Mouse (Mus musculus): ENCODE data around the gene Ptpn1.

Ptpn1 gene

DNA sequence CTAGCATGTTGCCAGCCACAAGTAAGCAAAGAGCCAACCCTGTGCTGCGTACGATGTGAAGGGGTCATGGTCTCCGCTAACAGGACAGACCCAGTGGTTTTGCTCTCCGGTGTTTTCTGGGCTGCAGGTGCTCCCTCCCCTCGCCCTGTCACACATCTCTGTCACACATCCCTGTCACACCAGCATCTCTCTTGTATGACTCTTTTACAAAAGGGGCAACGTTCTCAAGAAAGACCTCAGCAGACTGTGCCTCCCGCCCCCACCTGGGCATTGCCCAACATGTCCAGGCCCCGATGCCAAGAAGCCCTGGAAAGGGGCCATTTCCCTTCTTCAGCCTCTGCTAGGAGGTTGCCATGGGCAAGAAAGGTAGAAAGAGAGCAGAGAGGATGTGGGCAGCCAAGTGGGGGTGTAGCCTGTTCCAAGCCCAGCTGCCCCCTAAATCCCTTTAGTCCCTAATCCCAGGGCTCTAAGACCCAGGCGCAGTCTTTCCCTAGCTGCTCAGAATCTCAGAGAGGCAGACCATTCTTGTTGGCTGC, 10.8 kb upstream of the Ptpn1 start:
- in situ Hi-C loops (cut with MboI, MseI), result no loop called here

GRCm38 (mm10) chr2:167921823-167922222, 10.0 kb upstream of the Ptpn1 start:
- in situ Hi-C loops (cut with MboI, MseI), result no loop called here

DNA sequence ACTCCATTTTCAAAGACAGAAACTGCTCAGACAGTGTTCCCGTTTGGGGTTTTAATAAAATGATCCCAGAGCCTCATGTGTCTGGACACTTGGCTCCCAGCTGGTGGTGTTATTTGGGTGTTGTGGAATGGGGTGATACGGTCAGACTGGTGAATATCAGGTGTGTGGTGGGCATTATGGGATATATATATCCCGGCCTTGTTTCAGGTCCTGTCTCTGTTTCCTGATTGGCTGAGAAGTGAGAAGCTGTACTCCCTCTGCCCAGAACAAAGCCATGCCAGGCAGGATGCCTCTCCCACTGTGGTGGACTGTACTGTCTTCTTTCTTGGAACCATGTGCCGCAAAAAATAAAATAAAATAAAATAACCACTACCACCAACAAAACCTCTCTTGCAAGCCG, 7.8 kb upstream of the Ptpn1 start:
- in situ Hi-C loops (cut with MboI, MseI), result no loop called here

GRCm38 (mm10) chr2:167924803-167925604, 6.9 kb upstream of the Ptpn1 start:
- in situ Hi-C loops (cut with MboI, MseI), result loop anchor here (25.0 kb wide), 1 partner anchor 1938 kb away; the partner anchor contains the start of gene Ncoa3

DNA sequence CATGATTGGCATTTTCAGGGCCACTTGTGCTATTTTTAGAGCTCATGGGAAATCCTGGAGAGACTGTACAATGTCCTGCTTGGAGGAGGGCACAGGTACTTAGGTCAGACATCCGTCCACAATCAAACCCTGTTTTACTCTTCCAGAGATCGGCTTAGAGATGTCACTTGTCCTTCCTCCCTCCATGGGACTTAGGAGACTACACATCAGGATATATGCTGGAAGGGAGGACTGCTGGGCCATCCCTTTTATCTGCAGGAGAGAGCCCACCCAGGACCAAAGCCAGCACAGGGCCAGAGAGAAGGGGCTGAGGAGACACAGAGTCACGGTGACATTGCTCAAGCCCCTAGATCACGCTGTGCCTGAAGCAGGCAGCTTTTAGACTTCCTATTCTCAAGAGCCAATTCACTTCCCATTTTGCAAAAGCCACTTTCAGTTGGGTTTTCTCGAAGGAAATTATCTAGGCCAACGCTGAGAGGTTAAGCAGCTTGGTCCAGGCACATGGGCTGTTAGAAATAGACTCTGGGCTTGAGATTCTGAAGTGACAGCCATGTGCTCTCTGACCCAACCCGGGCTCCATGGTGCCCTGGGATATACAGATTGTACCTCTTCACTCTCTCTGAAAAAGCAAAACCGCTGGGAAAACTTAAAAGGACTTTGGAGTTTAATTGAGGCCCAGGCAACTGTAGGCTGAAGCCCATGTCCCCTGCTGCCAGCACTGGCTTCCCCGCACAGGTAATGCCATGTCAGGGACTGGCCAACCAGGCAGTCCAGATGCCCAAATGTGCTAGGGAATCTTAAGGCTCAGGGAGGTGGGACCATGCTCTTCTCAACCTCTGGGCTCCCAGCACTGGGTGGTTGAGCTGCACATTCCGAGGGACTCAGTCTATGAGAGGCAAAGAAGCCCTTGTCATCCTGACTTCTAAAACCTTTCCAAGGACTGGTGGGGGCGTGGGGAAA, 5.7 kb upstream of the Ptpn1 start:
- in situ Hi-C loops (cut with MboI, MseI), result loop anchor here (25.0 kb wide), 1 partner anchor 1939 kb away; the partner anchor contains the start of gene Ncoa3

- in situ Hi-C loops (cut with MboI, MseI), result loop anchor here (25.0 kb wide), 1 partner anchor 1941 kb away; the partner anchor contains the start of gene Ncoa3
Observed at GRCm38 (mm10) chr2:167928002-167928526, 3.8 kb upstream of the Ptpn1 start.

GRCm38 (mm10) chr2:167928972-167929371, 2.9 kb upstream of the Ptpn1 start:
- in situ Hi-C loops (cut with MboI, MseI), result loop anchor here (25.0 kb wide), 1 partner anchor 1942 kb away; the partner anchor contains the start of gene Ncoa3

DNA sequence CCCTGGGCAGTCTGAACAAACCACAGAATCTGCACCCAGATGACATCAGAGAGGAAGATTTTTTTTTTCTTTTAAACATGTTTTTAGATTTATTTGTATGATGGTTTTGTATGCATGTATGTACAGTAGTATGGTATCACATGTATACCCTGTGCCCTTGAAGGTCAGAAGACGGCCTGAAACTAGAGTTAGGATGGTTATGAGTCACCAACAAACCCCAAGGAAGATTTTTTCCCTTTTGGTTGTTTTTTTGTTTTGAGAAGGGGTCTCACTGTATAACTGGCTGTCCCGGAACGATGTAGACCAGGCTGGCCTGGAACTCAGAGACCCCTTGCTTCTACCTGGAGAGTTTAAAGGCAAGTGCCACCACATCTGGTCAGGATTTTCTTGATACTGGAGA, 882 bp upstream of the Ptpn1 start:
- in situ Hi-C loops (cut with MboI, MseI), result loop anchor here (25.0 kb wide), 1 partner anchor 1944 kb away; the partner anchor contains the start of gene Ncoa3

- in situ Hi-C loops (cut with MboI, MseI), result loop anchor here (25.0 kb wide), 1 partner anchor 1945 kb away; the partner anchor contains the start of gene Ncoa3
Observed at GRCm38 (mm10) chr2:167932727-167933231, 922 bp downstream of the Ptpn1 start.

DNA sequence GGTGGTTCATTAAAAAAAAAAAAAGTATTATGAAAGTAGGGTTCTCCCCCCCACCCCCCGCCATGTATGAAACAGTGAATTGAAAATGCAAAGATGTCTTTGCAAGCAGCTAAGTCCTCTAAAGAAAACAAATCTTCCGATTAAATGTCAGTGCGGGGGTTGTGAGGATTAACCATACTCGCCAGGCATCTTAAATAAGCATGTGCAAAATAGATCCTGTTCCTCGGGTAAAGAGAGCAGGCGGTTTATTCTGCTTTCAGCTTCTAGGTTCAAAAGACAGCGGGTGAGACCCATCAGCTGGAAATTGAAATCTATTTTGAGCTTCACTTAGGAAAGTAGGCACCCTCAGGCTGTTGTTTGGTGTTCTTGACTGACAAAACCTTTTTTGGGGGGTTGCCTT, 1.5 kb downstream of the Ptpn1 start:
- in situ Hi-C loops (cut with MboI, MseI), result loop anchor here (25.0 kb wide), 1 partner anchor 1946 kb away; the partner anchor contains the start of gene Ncoa3

- in situ Hi-C loops (cut with MboI, MseI), result loop anchor here (25.0 kb wide), 1 partner anchor 1949 kb away; the partner anchor contains the start of gene Ncoa3
Observed at GRCm38 (mm10) chr2:167935956-167936355, 4.1 kb downstream of the Ptpn1 start.

DNA sequence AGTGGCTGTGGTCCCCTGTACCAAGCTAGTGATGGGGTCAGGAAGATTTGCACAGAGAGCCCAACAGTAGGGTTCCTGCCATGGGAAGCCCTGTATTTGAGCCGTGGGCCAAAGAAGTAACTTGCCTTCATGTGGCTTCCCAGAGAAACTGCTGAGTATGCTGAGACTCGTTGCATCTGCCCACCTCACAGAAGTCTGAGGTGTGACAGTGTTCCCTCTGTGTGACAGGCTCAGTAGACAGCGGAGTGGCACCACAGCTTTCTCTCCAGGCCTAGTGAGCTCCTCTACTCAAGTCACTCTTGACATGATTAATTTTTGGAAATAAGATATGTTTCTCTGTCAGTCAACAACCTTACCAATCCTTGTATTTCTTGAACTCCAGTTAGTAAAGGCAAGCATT, 6.9 kb downstream of the Ptpn1 start:
- in situ Hi-C loops (cut with MboI, MseI), result loop anchor here (25.0 kb wide), 1 partner anchor 1951 kb away; the partner anchor contains the start of gene Ncoa3

GRCm38 (mm10) chr2:167939204-167939603, 7.3 kb downstream of the Ptpn1 start:
- in situ Hi-C loops (cut with MboI, MseI), result loop anchor here (25.0 kb wide), 1 partner anchor 1952 kb away; the partner anchor contains the start of gene Ncoa3

GRCm38 (mm10) chr2:167939632-167940399, 8.0 kb downstream of the Ptpn1 start:
- in situ Hi-C loops (cut with MboI, MseI), result loop anchor here (25.0 kb wide), 1 partner anchor 1953 kb away; the partner anchor contains the start of gene Ncoa3

DNA sequence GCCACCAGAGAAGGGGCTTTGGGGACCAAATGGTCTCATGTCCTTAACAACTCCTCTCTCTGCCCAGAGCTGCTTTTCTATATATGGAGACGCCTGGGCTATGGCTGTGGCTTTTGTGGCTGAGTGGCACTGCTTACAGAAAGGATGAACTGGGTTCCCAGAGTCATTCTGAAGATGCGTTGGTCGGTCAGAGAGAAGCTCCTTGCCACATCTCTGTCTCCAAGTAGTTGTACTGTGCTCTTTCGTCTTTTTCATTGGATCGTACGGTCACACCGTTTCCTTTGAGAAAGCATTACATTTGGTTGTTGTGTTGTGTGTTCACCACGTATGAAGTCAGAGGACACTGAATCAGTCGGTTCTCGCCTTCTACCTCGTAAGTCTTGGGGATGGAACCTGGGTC, 8.8 kb downstream of the Ptpn1 start:
- in situ Hi-C loops (cut with MboI, MseI), result loop anchor here (25.0 kb wide), 1 partner anchor 1953 kb away; the partner anchor contains the start of gene Ncoa3

DNA sequence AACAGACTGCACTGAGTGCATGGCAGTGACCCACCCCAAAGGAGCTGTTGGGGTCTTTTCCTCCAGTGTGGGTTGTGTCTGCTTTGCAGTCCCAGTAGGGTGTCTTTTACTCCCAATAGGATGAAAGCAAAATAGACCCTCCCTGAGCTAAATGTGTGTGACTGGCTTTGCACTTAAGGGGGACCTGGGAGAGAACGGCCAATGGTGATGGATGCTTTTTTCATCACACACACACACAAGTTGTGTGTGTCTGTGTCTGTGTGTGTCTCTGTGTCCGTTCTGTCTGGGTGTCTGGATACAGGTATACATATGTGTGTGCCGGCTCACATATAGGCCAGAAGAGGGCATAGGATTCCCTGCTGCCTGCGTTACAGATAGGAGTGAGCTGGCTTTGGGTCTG, 9.5 kb downstream of the Ptpn1 start:
- in situ Hi-C loops (cut with MboI, MseI), result loop anchor here (25.0 kb wide), 1 partner anchor 1954 kb away; the partner anchor contains the start of gene Ncoa3

DNA sequence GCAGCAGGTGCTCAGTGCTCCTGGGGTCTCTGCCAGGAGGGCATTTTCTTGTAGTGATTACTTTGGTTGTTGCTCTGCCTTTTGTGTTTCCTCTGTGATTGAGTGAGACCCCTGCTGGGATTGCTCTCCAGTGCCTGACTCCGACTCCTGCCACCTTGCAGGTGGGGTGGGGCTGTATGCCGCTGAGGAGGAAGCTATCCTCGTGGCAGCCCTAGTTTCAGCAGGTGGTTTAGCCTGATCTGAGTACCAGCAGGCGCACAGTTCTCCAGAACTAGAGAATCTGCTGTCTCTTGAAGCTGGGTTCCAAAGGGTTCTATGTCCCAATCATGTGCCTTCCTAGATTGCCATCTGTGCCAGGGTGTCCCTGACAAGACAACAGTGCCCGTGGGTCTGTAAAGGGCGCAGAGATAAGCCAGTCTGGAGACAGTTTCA, 9.9 kb downstream of the Ptpn1 start:
- in situ Hi-C loops (cut with MboI, MseI), result loop anchor here (25.0 kb wide), 1 partner anchor 1954 kb away; the partner anchor contains the start of gene Ncoa3

- in situ Hi-C loops (cut with MboI, MseI), result loop anchor here (25.0 kb wide), 1 partner anchor 1955 kb away; the partner anchor contains the start of gene Ncoa3
Observed at GRCm38 (mm10) chr2:167942199-167942925, 10.5 kb downstream of the Ptpn1 start.

Data from regulatory T cell (primary cell).